Mouse (Mus musculus) lung, embryonic 14.5 days (tissue): ENCODE data around the gene Eif4e1b. TPM values are rescaled to one million over a fixed set of nuclear protein-coding genes. Genes with fewer than 3 reads are reported as not detected.

Source experiments
- ATAC-seq: fragments of 200-750 bp; cut with Nextera tagmentation; 2 replicates; pipeline ENCODE4 v1.8.0; 2017; ENCODE audit warnings: mild to moderate bottlenecking, moderate TSS enrichment, moderate library complexity; ENCODE audit not compliant: insufficient read depth
- DNase-seq: peaks from one replicate; pipeline ENCODE4 v3.0.0-alpha.2; 2015
- H3K27ac ChIP-seq: fragments of 300-500 bp; sonication (generic); 2 replicates; pipeline ENCODE4 v1.5.1; 2014; ENCODE audit warnings: low read depth, mild to moderate bottlenecking, moderate library complexity
- H3K27me3 ChIP-seq: fragments of 300-500 bp; sonication (generic); 2 replicates; pipeline ENCODE4 v1.6.1; 2014; ENCODE audit warnings: low read length, control low read depth; ENCODE audit not compliant: insufficient read depth
- H3K36me3 ChIP-seq: fragments of 300-500 bp; sonication (generic); 2 replicates; pipeline ENCODE4 v1.6.1; 2014; ENCODE audit warnings: control low read depth; ENCODE audit not compliant: insufficient read depth
- H3K4me1 ChIP-seq: fragments of 300-500 bp; sonication (generic); 2 replicates; pipeline ENCODE4 v1.6.1; 2014; ENCODE audit warnings: antibody characterized with exemption, control low read depth; ENCODE audit not compliant: insufficient read depth
- H3K4me2 ChIP-seq: fragments of 300-500 bp; sonication (generic); 2 replicates; pipeline ENCODE4 v1.6.1; 2014; ENCODE audit warnings: mild to moderate bottlenecking
- H3K4me3 ChIP-seq: fragments of 300-500 bp; sonication (generic); 2 replicates; pipeline ENCODE4 v1.5.1; 2014; ENCODE audit warnings: low read depth, low read length
- H3K9ac ChIP-seq: fragments of 300-500 bp; sonication (generic); 2 replicates; pipeline ENCODE4 v1.6.1; 2014
- H3K9me3 ChIP-seq: fragments of 300-500 bp; sonication (generic); 2 replicates; pipeline ENCODE4 v1.6.1; 2016; ENCODE audit warnings: low read depth, low read length, control low read depth
- CTCF ChIP-seq: IDR thresholded peaks from 2 replicates; pipeline ENCODE4 v1.5.1; 2016; ENCODE audit warnings: antibody characterized with exemption, low read depth
- WGBS: fragments of 180-500 bp; shearing (Covaris S2); extraction: QIAGEN DNeasy Blood & Tissue Kit; methylation state at CpG from one replicate; pipeline ENCODE4 v1.1.7; 2014; 5-methylcytosine and 5-hydroxymethylcytosine counted together
- polyA plus RNA-seq: library from polyadenylated mRNA; unstranded; fragments of >200 nt; fragmentation: Nextera tagmentation; extraction: Ambion mirVana; gene quantifications from 2 replicates; pipeline ENCODE4 v1.2.1, GENCODE M21; 2014

The Eif4e1b gene
- polyA plus RNA-seq, 1 experiment from 2014 or later, result not detected

DNA sequence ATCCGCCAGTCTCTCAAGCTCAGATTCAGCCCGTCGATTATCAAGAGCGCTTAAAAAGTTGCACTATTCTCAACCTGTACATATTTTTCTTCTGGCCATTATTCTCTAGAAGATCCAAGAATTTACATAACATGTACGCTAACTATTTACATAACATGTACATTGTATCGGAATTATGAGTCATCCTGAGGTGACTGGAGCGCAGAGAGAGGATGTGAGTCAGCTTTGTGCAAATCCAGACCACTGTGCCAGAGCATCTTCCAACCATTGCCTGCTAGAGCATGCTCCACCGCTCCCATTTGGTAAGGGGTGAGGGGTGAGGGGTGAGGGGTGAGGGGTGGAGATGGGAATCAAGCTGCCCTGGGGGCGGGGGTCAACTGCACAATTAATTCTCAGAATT lies 29.6 kb downstream of the Eif4e1b start:
- DNase-seq (no peak), ATAC-seq (no peak)

DNA sequence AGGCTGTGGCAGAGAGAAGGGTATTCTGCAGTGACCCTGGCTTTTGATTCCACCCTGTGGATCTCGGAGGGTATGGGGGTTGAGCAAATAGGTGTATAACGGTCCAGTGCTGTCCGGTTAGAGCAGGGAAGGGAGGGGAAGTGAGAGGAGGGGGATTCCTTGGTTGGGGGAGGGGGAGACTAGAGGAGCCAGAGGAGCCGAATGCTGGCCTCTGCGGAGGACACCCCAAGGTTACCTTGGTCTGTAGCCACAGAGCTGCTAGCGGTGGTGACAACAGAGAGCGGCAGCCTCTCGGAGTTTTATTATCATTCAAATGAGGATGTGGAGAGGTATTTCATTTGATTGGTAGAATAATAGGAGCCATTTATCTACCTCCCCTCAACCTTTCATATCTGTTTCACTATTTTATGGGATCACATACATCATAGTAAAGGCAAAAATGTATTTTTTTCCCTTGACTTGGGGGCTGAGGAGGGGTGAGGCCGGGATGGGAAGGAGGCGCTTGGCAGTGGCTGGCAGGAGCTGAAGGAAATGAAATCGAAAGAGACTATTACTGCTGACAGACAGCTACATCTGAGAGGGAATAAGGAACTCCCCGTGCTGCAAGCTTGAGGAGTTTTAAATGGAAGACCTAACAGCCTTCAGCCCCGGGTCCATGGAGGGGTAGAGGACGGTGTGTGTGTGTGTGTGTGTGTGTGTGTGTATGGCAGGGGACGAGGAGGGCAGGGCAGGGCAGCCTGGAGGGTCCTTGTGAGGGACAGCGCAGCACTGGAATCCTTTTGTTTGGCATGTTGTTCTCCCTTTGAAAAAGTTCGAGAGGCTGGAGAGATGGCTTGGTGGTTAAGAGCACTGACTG lies 34.8 kb downstream of the Eif4e1b start:
- Histone ChIP-seq H3K9me3 (no peaks in the 10 kb centered on the region), H3K27ac (no peak overlapping the region), H3K4me2 (no peak overlapping the region), H3K36me3 (no peaks in the 10 kb centered on the region), H3K4me1 (no peaks in the 10 kb centered on the region), H3K4me3 (no peak overlapping the region), H3K27me3 (no peaks in the 10 kb centered on the region), H3K9ac (no peak overlapping the region)
- 29% methylated on average over 17 of the region's 17 CpGs for WGBS
- DNase-seq (no peak), ATAC-seq (no peak)
- no peak for TF ChIP-seq CTCF

More for the DNA sequence above, 29.6 kb downstream of the Eif4e1b start:
- Histone ChIP-seq H3K4me1 (no peaks in the 10 kb centered on the region), H3K27ac (no peak overlapping the region), H3K9me3 (no peaks in the 10 kb centered on the region), H3K4me2 (no peak overlapping the region), H3K9ac (no peak overlapping the region), H3K4me3 (no peak overlapping the region), H3K27me3 (no peaks in the 10 kb centered on the region), H3K36me3 (no peaks in the 10 kb centered on the region)
- WGBS, result 81% methylated on average over 9 of the region's 9 CpGs
- TF ChIP-seq CTCF, result no peak

DNA sequence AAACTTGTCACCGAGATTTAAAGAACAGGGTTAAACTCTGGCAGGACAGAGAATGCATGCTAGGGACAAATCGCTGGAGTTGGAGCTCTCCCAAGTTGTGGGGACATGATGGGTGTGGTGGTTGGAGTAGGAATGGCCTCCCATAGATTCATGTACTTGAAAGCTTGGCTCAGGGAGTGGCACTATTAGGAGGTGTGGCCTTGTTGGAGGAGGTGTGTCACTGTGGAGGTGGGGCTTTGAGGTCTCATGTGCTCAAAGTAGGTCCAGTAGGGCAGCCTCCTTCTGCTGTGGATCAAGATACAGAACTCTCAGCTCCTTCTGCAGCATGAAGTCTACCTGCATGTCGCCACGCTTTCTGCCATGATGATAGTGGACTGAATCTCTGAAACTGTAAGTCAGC lies 37.3 kb downstream of the Eif4e1b start:
- no peak for TF ChIP-seq CTCF
- WGBS, result 74% methylated on average over 4 of the region's 4 CpGs
- H3K4me3 ChIP-seq, result no peak overlapping the region

DNA sequence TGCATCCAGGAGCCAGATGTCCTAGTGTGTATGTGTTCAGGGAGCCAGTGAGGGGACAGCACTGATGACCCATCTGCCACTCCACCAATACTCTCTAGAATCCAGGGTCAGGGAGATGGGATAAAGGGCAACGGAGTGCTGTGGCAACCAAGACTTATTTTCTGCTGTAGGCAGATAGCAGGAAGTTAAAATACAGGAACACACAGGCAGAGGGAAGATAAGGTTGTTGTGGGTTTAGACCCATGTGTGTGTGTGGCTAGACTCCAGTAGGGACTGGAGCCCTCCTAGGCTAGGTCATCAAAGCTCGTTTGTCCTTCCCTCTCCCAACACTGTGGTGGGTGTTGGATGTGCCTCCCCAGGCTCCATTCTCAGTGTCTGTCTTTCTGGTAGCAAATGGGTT lies 38.1 kb downstream of the Eif4e1b start:
- Histone ChIP-seq H3K9me3 (no peaks in the 10 kb centered on the region), H3K4me3 (no peak overlapping the region), H3K36me3 (no peaks in the 10 kb centered on the region), H3K4me2 (no peak overlapping the region), H3K4me1 (no peaks in the 10 kb centered on the region), H3K9ac (no peak overlapping the region), H3K27me3 (no peaks in the 10 kb centered on the region), H3K27ac (no peak overlapping the region)
- DNase-seq (no peak), ATAC-seq (no peak)
- 67% methylated on average over 2 of the region's 2 CpGs for WGBS
- no peak for TF ChIP-seq CTCF

More for the DNA sequence above, 37.3 kb downstream of the Eif4e1b start:
- H3K4me1 ChIP-seq, result no peaks in the 10 kb centered on the region
- H3K4me2 ChIP-seq, result no peak overlapping the region
- ATAC-seq (no peak), DNase-seq (no peak)
- no peak overlapping the region for H3K9ac ChIP-seq
- H3K27ac ChIP-seq, result no peak overlapping the region
- H3K27me3 ChIP-seq, result no peaks in the 10 kb centered on the region
- H3K9me3 ChIP-seq, result no peaks in the 10 kb centered on the region
- H3K36me3 ChIP-seq, result no peaks in the 10 kb centered on the region

DNA sequence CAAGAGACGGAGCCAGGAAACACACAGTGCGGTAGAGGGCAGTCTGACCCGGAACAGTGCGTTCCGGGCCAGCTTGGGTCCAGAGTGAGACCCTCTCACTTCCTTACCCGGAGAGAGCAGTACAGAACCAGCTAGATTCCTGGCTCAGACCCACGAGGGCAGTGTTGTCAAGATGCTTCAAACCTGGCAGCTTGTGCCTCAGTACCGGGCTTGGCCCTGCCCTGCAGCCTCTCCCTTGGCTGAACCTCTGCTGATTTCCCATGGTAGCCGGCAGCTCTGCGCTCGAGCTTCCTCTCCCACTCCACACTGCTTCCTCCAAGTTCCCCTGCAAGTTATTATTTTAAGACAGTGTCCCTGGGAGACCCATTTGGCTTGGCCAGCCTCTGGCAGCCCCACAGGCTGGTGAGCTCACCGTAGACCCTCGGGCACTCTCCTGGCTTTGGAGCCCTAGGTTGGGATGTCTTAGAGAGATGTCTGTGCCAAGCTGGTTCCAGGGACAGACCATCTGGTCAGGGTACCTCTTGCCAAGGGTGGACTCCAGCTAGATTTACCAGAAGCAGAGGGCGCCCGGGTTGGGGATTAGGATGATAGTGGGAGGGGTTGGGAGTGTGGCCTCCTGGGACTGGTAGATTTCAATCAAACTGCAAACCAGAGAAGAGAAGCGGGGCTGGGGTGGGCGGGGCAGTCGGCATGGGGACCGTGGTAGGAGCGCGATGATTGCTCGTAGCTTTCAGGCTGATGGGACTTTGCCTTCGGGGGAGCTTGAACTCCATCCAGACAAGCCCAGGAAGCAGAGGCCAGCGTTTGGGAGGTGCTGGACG lies 40.5 kb downstream of the Eif4e1b start:
- peak; percentile 55 for DNase-seq
- peak overlapping the region; percentile 52 for H3K4me2 ChIP-seq

DNA sequence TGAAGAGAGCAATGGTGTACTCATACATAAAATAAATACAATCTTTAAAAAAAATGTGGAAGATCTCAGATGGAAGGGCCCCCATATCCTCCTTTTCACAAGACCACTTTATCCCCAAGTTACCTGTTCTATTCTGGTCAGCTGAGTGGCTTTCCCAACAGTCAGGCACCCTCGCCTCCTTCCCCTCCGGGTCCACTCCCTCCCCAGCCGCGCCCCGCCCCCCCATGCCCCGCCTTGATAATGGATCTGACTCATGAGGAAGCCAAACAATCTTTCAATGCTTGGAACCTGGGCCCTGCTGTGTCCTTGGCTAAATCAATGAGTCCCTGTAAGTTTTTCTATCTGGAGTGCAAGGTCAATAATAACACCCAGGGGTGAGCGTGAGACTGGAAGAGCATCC lies 44.2 kb downstream of the Eif4e1b start:
- WGBS, result 38% methylated on average over 7 of the region's 7 CpGs
- ATAC-seq (no peak), DNase-seq (no peak)
- Histone ChIP-seq H3K27ac (no peak overlapping the region), H3K4me2 (no peak overlapping the region), H3K9ac (no peak overlapping the region), H3K36me3 (no peaks in the 10 kb centered on the region), H3K9me3 (no peaks in the 10 kb centered on the region), H3K4me1 (no peaks in the 10 kb centered on the region), H3K4me3 (no peak overlapping the region), H3K27me3 (no peaks in the 10 kb centered on the region)
- TF ChIP-seq CTCF, result no peak

More for the DNA sequence above, 40.5 kb downstream of the Eif4e1b start:
- Histone ChIP-seq H3K4me1 (no peaks in the 10 kb centered on the region), H3K9me3 (no peaks in the 10 kb centered on the region), H3K27ac (no peak overlapping the region; the same call in 1 of the 2 replicates), H3K27me3 (no peaks in the 10 kb centered on the region), H3K4me3 (no peak overlapping the region), H3K9ac (no peak overlapping the region), H3K36me3 (no peaks in the 10 kb centered on the region)
- 16% methylated on average over 25 of the region's 25 CpGs for WGBS
- TF ChIP-seq CTCF, result peak; percentile 11; the same call in 1 of the 2 replicates
- peak; percentile 65 for ATAC-seq

DNA sequence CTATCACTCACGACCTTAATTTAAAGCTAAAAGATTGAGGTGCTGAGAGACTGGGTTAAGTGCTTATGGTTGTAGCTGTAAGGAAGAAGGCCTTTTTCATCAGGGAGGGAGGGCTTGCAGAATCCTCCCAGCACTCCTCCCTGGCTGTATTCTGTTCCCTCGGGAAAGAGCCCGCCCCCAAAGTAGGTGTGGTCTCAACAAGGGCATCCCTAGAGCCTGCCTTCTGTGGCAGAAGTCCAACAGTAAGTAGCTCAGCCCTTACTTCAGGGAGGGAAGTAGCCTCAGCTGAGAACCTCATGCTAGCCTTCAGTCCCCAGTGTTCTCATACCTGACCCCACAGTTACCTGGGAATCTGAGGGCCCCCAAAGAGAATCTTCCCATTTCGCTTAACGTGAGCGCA lies 44.7 kb downstream of the Eif4e1b start:
- no peaks in the 10 kb centered on the region for H3K36me3 ChIP-seq
- no peak overlapping the region for H3K27ac ChIP-seq
- DNase-seq (peak; percentile 69), ATAC-seq (peak; percentile 47; the same call in 1 of the 2 replicates)
- no peak for TF ChIP-seq CTCF
- no peak overlapping the region for H3K4me3 ChIP-seq
- H3K4me1 ChIP-seq, result no peaks in the 10 kb centered on the region
- no peak overlapping the region for H3K4me2 ChIP-seq
- no peaks in the 10 kb centered on the region for H3K9me3 ChIP-seq
- H3K9ac ChIP-seq, result no peak overlapping the region
- no peaks in the 10 kb centered on the region for H3K27me3 ChIP-seq
- WGBS, result 51% methylated on average over 6 of the region's 6 CpGs
